Comparison of ENCODE assay signal across 8 mouse cellular contexts in the genomic region with DNA sequence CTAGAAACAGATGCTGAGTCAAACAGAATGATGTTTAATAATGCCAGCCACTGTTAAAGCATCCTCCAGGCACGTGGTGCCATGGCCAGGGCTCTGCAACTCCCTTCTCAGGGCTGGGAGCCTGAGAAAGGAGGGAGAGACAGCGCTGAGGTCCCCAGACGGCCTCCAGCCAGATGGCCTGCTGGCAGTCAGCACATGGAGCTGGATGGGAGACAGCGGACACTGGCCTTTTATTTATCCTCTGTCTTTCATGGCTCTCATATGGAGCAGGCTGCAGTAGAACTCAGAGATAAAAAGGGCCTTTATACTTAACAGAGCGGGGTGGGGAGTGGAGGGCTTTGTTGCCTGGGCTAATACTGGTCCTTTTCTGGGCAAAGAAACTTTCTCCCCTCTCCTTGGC. TPM values are rescaled to one million over a fixed set of nuclear protein-coding genes. Genes with fewer than 3 reads are reported as not detected.
DNase-seq lines count a peak whose midpoint lies in the region; ATAC-seq and TF ChIP-seq lines count a peak whose summit lies in the region.

No protein-coding gene starts in this region.

- peak; percentile 98 for DNase-seq in heart, adult 11 months
- peak; percentile 74 for DNase-seq in brain, embryonic 14.5 days (ENCODE audit: low read depth)
- peak; percentile 48 for DNase-seq in lung, postnatal 14 days
- no peak for DNase-seq in spleen, adult 12 weeks (ENCODE audit: low spot score)
- DNase-seq in spleen, adult 18-20 months = no peak

- peaks cover 7% of the 10 kb centered on the region for H3K36me3 ChIP-seq in heart, embryonic 11.5 days (ENCODE audit: control insufficient read depth, insufficient read depth, low read length)
- H3K36me3 ChIP-seq in forebrain, embryonic 16.5 days (ENCODE audit: control insufficient read depth, insufficient read depth) = no peaks in the 10 kb centered on the region
- H3K36me3 ChIP-seq in hindbrain, embryonic 13.5 days = no peaks in the 10 kb centered on the region

- no peak for TF ChIP-seq POLR2A in brain, embryonic 14.5 days (IDR thresholded peaks at IDR 0.05; ENCODE audit: borderline replicate concordance, extremely low read depth, insufficient read depth, insufficient read length, poor library complexity, severe bottlenecking)

- no peaks in the 10 kb centered on the region for H3K9me3 ChIP-seq in heart, embryonic 11.5 days (replicated peaks; ENCODE audit: control insufficient read depth, low read length)
- H3K9me3 ChIP-seq in forebrain, embryonic 16.5 days (ENCODE audit: control insufficient read depth, low read length) = no peaks in the 10 kb centered on the region
- H3K9me3 ChIP-seq in hindbrain, embryonic 13.5 days = no peaks in the 10 kb centered on the region

- H3K27ac ChIP-seq in heart, embryonic 11.5 days (ENCODE audit: low read depth, low read length) = no peak overlapping the region
- no peak overlapping the region for H3K27ac ChIP-seq in forebrain, embryonic 16.5 days (ENCODE audit: low read length)
- peak overlapping the region; percentile 35 for H3K27ac ChIP-seq in hindbrain, embryonic 13.5 days

- 57% methylated on average over 5 of the region's 5 CpGs for WGBS in heart, embryonic 11.5 days (ENCODE audit: insufficient replicate concordance)
- WGBS in forebrain, embryonic 16.5 days = 19% methylated on average over 5 of the region's 5 CpGs
- 29% methylated on average over 5 of the region's 5 CpGs for WGBS in hindbrain, embryonic 13.5 days

- ATAC-seq in heart, embryonic 11.5 days (replicated peaks; ENCODE audit: insufficient number of reproducible peaks, low FRiP score, low TSS enrichment) = no peak
- peak; percentile 87 for ATAC-seq in forebrain, embryonic 16.5 days
- ATAC-seq in hindbrain, embryonic 13.5 days (ENCODE audit: low FRiP score) = peak; percentile 85

- no peaks in the 10 kb centered on the region for H3K4me1 ChIP-seq in heart, embryonic 11.5 days (ENCODE audit: control insufficient read depth, insufficient read depth, low read length)
- peaks cover 3% of the 10 kb centered on the region; the same call in 1 of the 2 replicates for H3K4me1 ChIP-seq in forebrain, embryonic 16.5 days (replicated peaks; ENCODE audit: control insufficient read depth, insufficient read depth, low read length)
- H3K4me1 ChIP-seq in hindbrain, embryonic 13.5 days (replicated peaks) = peaks cover 10% of the 10 kb centered on the region

- H3K27me3 ChIP-seq in heart, embryonic 11.5 days (ENCODE audit: control insufficient read depth, insufficient read depth, low read length) = no peaks in the 10 kb centered on the region
- H3K27me3 ChIP-seq in forebrain, embryonic 16.5 days (replicated peaks; ENCODE audit: control insufficient read depth, insufficient read depth, low read length) = no peaks in the 10 kb centered on the region
- no peaks in the 10 kb centered on the region for H3K27me3 ChIP-seq in hindbrain, embryonic 13.5 days

- no peak overlapping the region for H3K4me2 ChIP-seq in heart, embryonic 11.5 days
- no peak overlapping the region for H3K4me2 ChIP-seq in forebrain, embryonic 16.5 days (ENCODE audit: low read length)
- H3K4me2 ChIP-seq in hindbrain, embryonic 13.5 days = no peak overlapping the region

- no peak for TF ChIP-seq CTCF in brain, embryonic 14.5 days (IDR thresholded peaks at IDR 0.05; ENCODE audit: borderline replicate concordance, extremely low read depth, insufficient read depth, insufficient read length)

- no peak overlapping the region for H3K4me3 ChIP-seq in heart, embryonic 11.5 days (ENCODE audit: low read depth, low read length)
- H3K4me3 ChIP-seq in forebrain, embryonic 16.5 days (replicated peaks; ENCODE audit: low read length) = no peak overlapping the region
- no peak overlapping the region for H3K4me3 ChIP-seq in hindbrain, embryonic 13.5 days

- H3K9ac ChIP-seq in heart, embryonic 11.5 days (ENCODE audit: low read depth, low read length) = no peak overlapping the region
- no peak overlapping the region for H3K9ac ChIP-seq in forebrain, embryonic 16.5 days (replicated peaks; ENCODE audit: low read depth, low read length)
- no peak overlapping the region for H3K9ac ChIP-seq in hindbrain, embryonic 13.5 days

RNA-seq across cellular contexts. Expression of gene Nid1, which starts 43.7 kb away (rescaled TPM):
- polyA plus RNA-seq in heart, embryonic 11.5 days (2014; fragmentation: Nextera tagmentation; extraction: Ambion mirVana) = 61.4 and 92.5 TPM in 2 replicates
- 33.8 and 73.2 TPM in 2 replicates for polyA plus RNA-seq in brain, embryonic 14.5 days (2012; rRNA removed)
- 20.7 and 28.4 TPM in 2 replicates for polyA plus RNA-seq in forebrain, embryonic 16.5 days (2015; fragmentation: Nextera tagmentation; extraction: Ambion mirVana)
- 48.0 and 53.6 TPM in 2 replicates for polyA plus RNA-seq in hindbrain, embryonic 13.5 days (2015; fragmentation: Nextera tagmentation; extraction: Ambion mirVana)

Comparison
In these comparisons a context has a peak if more than half of its experiments do, and no peak if none do; other contexts are left out.
1. DNase-seq: peak in heart, adult 11 months (single experiment), brain, embryonic 14.5 days (single experiment) and lung, postnatal 14 days (single experiment); none in spleen, adult 12 weeks (single experiment) and spleen, adult 18-20 months (0 of 2).